Mouse (Mus musculus) hindbrain, embryonic 16.5 days (tissue): Measurements from ENCODE around the gene Sdr9c7. TPM values are rescaled to one million over a fixed set of nuclear protein-coding genes. Genes with fewer than 3 reads are reported as not detected.

ENCODE experiments used
- ATAC-seq: fragments of 200-750 bp; cut with Nextera tagmentation; 2 replicates; pipeline ENCODE4 v1.8.0; 2017; ENCODE audit warnings: moderate TSS enrichment, moderate library complexity
- H3K27ac ChIP-seq: fragments of 300-500 bp; sonication (generic); 2 replicates; pipeline ENCODE4 v1.5.1; 2014; ENCODE audit warnings: low read depth, mild to moderate bottlenecking, control low read depth, low read length, moderate library complexity
- H3K27me3 ChIP-seq: fragments of 300-500 bp; sonication (generic); replicated peaks from 2 replicates; pipeline ENCODE4 v1.6.1; 2014; ENCODE audit warnings: low read length; ENCODE audit not compliant: control insufficient read depth, insufficient read depth
- H3K36me3 ChIP-seq: fragments of 300-500 bp; sonication (generic); 2 replicates; pipeline ENCODE4 v1.6.1; 2014; ENCODE audit warnings: mild to moderate bottlenecking, low read length, moderate library complexity, mixed read lengths; ENCODE audit not compliant: control insufficient read depth, insufficient read depth
- H3K4me1 ChIP-seq: fragments of 300-500 bp; sonication (generic); 2 replicates; pipeline ENCODE4 v1.6.1; 2014; ENCODE audit warnings: low read depth, low read length; ENCODE audit not compliant: control insufficient read depth, insufficient read depth
- H3K4me2 ChIP-seq: fragments of 300-500 bp; sonication (generic); 2 replicates; pipeline ENCODE4 v1.6.1; 2014; ENCODE audit warnings: mild to moderate bottlenecking, low read length, control low read depth, moderate library complexity
- H3K4me3 ChIP-seq: fragments of 300-500 bp; sonication (generic); 2 replicates; pipeline ENCODE4 v1.5.1; 2014; ENCODE audit warnings: mild to moderate bottlenecking, low read length, control low read depth, moderate library complexity
- H3K9ac ChIP-seq: fragments of 300-500 bp; sonication (generic); 2 replicates; pipeline ENCODE4 v1.6.1; 2014; ENCODE audit warnings: low read depth, mild to moderate bottlenecking, control low read depth, low read length, moderate library complexity
- H3K9me3 ChIP-seq: fragments of 300-500 bp; sonication (generic); 2 replicates; pipeline ENCODE4 v1.6.1; 2014; ENCODE audit warnings: mild to moderate bottlenecking, low read length, moderate library complexity; ENCODE audit not compliant: control insufficient read depth
- WGBS: fragments of 180-500 bp; shearing (Covaris S2); extraction: QIAGEN DNeasy Blood & Tissue Kit; methylation state at CpG from one replicate; pipeline ENCODE4 v1.1.7; 2014; 5-methylcytosine and 5-hydroxymethylcytosine counted together
- polyA plus RNA-seq: library from polyadenylated mRNA; unstranded; fragments of >200 nt; fragmentation: Nextera tagmentation; extraction: Ambion mirVana; gene quantifications from 2 replicates; pipeline ENCODE4 v1.2.1, GENCODE M21; 2015

The Sdr9c7 gene
- polyA plus RNA-seq, result not detected in 2 replicates

DNA sequence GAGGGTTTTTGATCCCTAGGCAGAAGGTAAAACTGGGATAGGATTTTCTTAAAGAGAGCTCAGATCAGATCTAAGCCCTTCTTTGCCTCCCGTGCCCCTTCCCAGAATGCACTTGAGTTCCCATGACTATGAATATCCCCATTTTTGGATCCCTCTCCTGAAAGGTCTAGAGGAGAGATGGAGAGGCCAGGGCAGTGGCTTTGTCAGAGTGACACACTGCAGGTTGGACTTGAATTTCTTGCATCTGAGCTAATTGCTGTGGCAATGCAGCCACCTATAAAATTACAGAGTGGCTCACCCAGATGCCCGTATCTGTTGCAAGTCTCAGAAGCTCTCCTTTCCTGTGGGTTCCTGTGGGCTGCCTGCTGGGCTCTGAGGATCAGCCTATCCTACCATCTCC, at the start of gene Sdr9c7:
Gene Sdr9c7, plus strand, starts transcription at position 301 of the 400 bp plus-strand sequence.
- Histone ChIP-seq H3K4me2 (no peak within 1 kb of the TSS), H3K4me3 (no peak within 1 kb of the TSS), H3K9ac (no peak within 1 kb of the TSS), H3K4me1 (no peaks in the 10 kb centered on the region), H3K36me3 (no peaks in the 10 kb centered on the region), H3K9me3 (no peaks in the 10 kb centered on the region), H3K27ac (no peak within 1 kb of the TSS), H3K27me3 (no peaks in the 10 kb centered on the region)
- ATAC-seq, result no peak
- WGBS, result 91% methylated on average over 2 of the region's 2 CpGs

DNA sequence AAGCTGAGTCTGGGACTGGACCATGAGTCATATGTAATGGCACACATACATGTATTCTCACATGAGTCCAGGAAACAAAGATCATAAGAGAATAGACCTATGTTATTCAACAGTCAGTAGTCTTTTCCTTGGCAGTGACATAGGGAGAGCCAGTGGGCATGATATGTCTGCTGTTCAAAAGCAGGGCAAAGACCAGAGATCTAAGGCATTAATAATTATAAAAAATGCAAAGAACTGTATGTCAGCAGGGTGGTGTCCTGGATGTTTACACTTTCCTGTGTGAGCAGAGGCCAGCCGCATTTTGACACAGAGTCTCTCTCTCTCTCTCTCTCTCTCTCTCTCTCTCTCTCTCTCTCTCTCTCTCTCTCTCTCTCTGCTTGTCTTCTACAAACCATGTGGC, 48.7 kb upstream of the Sdr9c7 start, which contains the start of gene Rdh19:
Gene Rdh19, plus strand, starts transcription at position 301 of the 400 bp plus-strand sequence.
- 86% methylated on average over 1 of the region's 1 CpGs for WGBS
- Histone ChIP-seq H3K36me3 (no peaks in the 10 kb centered on the region), H3K9me3 (no peaks in the 10 kb centered on the region), H3K4me1 (no peaks in the 10 kb centered on the region), H3K27ac (no peak within 1 kb of the TSS), H3K27me3 (no peaks in the 10 kb centered on the region), H3K9ac (no peak within 1 kb of the TSS), H3K4me2 (no peak within 1 kb of the TSS), H3K4me3 (no peak within 1 kb of the TSS)
- no peak for ATAC-seq

DNA sequence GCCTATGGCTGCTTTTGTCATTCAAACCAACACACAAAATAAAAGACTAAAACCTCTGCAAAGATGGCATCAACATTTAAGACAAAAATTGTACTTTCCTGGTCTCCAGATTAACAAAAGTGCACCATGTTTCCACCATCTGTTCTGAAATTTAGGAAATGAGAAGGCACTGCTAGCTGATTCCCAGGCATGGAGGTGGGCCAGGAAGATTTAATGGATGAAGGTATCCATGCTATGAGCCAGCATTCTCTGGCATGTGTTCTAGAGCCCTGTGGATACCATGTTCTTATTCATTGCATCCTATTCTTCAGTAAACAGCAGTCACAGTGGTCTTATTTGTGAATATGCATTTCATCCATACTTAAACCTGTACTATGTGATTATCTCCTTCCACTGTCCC, 41.9 kb upstream of the Sdr9c7 start:
- H3K4me3 ChIP-seq, result no peak overlapping the region
- no peaks in the 10 kb centered on the region for H3K27me3 ChIP-seq
- no peak overlapping the region for H3K9ac ChIP-seq
- no peaks in the 10 kb centered on the region for H3K9me3 ChIP-seq
- H3K4me1 ChIP-seq, result no peaks in the 10 kb centered on the region
- no peaks in the 10 kb centered on the region for H3K36me3 ChIP-seq
- H3K4me2 ChIP-seq, result no peak overlapping the region
- no peak overlapping the region for H3K27ac ChIP-seq
- ATAC-seq, result no peak

DNA sequence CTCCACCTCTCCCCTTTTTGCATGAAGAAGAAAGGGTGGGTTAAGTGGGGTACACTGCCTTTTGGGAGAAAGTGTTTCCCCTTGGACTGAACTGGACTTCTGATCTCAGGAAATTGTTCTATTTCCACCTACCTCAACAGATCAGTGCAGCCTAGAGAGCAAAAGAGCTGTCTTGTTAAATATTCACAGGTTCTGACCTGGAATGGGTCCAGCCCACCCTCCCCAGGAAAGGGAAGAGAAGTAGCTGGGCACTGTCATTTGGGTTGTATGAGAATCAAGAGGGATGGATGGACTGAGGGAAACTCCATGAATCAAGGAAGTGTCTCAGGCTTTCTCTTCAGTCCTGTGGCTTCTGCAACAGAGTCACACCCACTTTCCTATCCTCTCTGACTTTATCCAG, 33.4 kb upstream of the Sdr9c7 start:
- no peaks in the 10 kb centered on the region for H3K36me3 ChIP-seq

DNA sequence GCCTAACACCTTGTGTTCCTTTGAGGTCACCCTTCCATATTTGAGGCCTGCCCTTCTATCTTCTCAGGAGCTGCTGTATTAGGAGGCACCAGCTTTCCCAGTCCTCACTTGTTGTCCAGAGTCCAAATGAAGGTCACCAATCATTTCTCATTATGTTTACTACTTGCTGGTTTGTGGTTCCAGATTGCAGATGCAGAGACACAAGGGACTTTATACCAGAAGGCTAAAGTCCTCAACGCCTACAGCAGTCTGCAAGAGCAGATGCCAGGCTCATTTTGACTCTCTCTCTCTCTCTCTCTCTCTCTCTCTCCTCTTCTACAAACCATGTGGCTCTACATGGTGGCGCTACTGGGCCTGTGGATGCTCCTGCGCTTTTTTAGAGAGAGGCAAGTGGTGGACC, 32.1 kb upstream of the Sdr9c7 start, which contains the start of gene Rdh16f2:
Gene Rdh16f2, plus strand, starts transcription at position 243 of the 400 bp plus-strand sequence.
- no peaks in the 10 kb centered on the region for H3K4me1 ChIP-seq
- no peak within 1 kb of the TSS for H3K4me2 ChIP-seq
- H3K9me3 ChIP-seq, result no peaks in the 10 kb centered on the region; the same call in 1 of the 2 replicates
- no peak within 1 kb of the TSS for H3K9ac ChIP-seq
- no peak within 1 kb of the TSS for H3K27ac ChIP-seq
- H3K36me3 ChIP-seq, result no peaks in the 10 kb centered on the region
- no peaks in the 10 kb centered on the region for H3K27me3 ChIP-seq
- no peak within 1 kb of the TSS for H3K4me3 ChIP-seq
- no peak for ATAC-seq
- 96% methylated on average over 3 of the region's 3 CpGs for WGBS

More for the DNA sequence above, 33.4 kb upstream of the Sdr9c7 start:
- no peak overlapping the region for H3K27ac ChIP-seq
- no peaks in the 10 kb centered on the region for H3K9me3 ChIP-seq
- no peak overlapping the region for H3K4me2 ChIP-seq
- H3K4me3 ChIP-seq, result no peak overlapping the region
- H3K27me3 ChIP-seq, result no peaks in the 10 kb centered on the region
- H3K9ac ChIP-seq, result no peak overlapping the region
- H3K4me1 ChIP-seq, result no peaks in the 10 kb centered on the region
- ATAC-seq, result no peak

DNA sequence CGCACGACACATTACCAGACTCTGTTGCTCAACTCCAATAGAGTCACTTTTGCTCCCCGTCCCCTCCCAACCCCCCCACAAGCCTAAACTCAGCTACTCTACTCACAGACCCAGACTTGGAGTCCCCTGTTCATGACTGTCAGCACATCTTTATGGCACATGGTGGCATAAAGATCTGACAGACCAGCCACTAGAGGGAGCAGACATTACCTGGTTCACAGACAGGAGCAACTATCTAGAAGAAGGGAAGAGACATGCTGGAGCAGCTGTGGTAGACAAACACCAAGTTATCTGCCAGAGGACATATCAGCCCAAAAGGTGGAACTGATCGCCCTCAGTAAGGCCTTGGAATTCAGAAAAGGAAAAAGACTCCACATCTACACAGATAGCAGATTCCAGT, 25.8 kb upstream of the Sdr9c7 start:
- Histone ChIP-seq H3K36me3 (no peaks in the 10 kb centered on the region), H3K9me3 (no peaks in the 10 kb centered on the region; the same call in 1 of the 2 replicates), H3K9ac (no peak overlapping the region), H3K4me1 (no peaks in the 10 kb centered on the region), H3K27ac (no peak overlapping the region), H3K27me3 (no peaks in the 10 kb centered on the region), H3K4me3 (no peak overlapping the region), H3K4me2 (no peak overlapping the region)
- no peak for ATAC-seq
- 72% methylated on average over 4 of the region's 4 CpGs for WGBS

DNA sequence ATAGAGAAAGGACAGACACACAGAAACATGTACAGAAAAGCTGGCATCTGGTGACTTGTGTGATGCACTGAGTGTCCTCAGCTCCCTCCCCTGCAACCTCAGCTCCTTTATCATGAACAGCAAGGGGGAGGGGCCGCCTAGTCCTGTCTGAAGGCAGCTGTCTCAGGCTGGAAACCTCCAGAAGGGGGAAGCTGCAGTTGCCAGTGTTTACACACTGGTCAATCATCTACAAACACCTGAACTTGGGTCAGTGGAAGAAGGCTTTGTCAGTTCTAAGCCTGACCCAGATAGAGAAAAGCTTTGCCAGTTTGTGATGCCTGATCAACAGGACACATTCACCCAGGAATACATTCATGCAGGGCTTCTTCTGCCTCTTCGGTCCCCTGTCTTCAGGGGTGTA, 20.6 kb upstream of the Sdr9c7 start:
- H3K27ac ChIP-seq, result no peak overlapping the region
- H3K27me3 ChIP-seq, result no peaks in the 10 kb centered on the region
- no peaks in the 10 kb centered on the region for H3K36me3 ChIP-seq
- H3K4me3 ChIP-seq, result no peak overlapping the region
- no peak overlapping the region for H3K4me2 ChIP-seq
- H3K9me3 ChIP-seq, result no peaks in the 10 kb centered on the region
- ATAC-seq, result no peak
- 54% methylated on average over 2 of the region's 2 CpGs for WGBS
- no peak overlapping the region for H3K9ac ChIP-seq
- no peaks in the 10 kb centered on the region for H3K4me1 ChIP-seq

DNA sequence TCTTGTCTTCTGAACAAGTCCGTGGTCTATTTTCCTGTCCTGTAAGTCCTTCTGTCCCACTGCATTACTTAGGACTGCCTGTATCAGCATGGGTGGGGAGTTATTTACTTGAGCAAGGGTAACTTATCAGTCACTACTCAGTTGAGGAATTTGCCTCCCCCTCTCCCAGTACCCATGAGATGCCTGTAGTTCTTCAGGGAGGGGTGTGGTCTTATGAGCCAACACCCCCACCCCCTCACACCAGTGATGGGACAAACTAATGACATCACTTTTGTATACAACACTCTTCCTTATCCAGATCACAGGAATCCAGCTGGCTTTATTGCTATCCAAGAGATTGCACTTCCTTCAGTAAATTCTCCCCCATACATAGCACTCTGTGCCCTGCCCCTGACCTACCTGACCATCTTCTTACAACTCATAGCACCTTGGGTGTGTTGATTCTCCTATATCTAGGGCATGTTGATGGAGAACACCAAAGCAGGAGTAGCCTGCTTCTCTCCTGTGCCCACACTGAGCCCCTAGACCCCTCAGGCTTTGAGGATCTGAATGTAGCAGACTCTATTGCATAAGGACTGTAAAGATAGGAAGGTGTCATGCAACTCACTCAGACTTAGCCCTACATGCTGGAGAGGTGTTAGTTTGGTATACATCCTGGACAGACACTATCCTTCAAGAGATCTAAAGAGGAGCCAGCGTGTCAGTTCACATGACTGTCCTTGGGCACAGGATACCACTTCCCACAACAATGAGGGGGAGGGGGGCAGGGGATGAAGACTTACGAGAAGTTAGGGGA, 19.9 kb upstream of the Sdr9c7 start:
- H3K27me3 ChIP-seq, result no peaks in the 10 kb centered on the region
- H3K36me3 ChIP-seq, result no peaks in the 10 kb centered on the region
- H3K9me3 ChIP-seq, result no peaks in the 10 kb centered on the region
- H3K4me3 ChIP-seq, result no peak overlapping the region
- WGBS, result 77% methylated on average over 3 of the region's 3 CpGs
- H3K27ac ChIP-seq, result no peak overlapping the region
- no peak overlapping the region for H3K4me2 ChIP-seq
- no peak overlapping the region for H3K9ac ChIP-seq
- H3K4me1 ChIP-seq, result no peaks in the 10 kb centered on the region
- no peak for ATAC-seq

DNA sequence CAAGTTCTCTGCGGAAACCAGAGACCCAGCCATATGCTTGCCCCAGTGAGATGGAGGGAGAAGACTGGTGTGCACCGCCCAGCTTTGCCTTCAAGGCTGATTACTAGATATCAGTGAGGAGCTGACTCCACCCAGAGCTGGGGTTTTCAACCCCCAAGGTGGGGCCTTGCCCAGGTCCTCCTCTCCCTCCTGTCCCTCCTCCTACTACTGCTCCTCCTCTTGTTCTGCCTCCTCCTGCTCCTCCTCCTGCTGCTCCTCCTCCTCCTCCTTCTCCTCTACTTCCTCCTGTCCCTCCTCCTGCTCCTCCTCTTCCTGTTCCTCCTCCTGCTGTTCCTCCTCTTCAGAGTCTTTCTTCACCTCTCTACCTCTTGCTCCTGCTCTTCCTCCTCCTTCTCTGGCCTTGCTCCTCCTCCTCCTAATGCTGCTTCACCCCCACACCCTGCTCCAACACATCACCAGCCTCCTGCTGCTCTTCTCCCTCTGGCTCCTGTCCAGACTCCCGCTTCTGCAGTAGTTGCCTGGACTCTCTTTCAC, 19.1 kb upstream of the Sdr9c7 start:
- no peak overlapping the region for H3K4me2 ChIP-seq
- no peaks in the 10 kb centered on the region for H3K36me3 ChIP-seq
- no peaks in the 10 kb centered on the region for H3K4me1 ChIP-seq
- 83% methylated on average over 3 of the region's 3 CpGs for WGBS
- H3K9me3 ChIP-seq, result no peaks in the 10 kb centered on the region
- H3K4me3 ChIP-seq, result no peak overlapping the region
- ATAC-seq, result no peak
- H3K9ac ChIP-seq, result no peak overlapping the region
- no peak overlapping the region for H3K27ac ChIP-seq
- H3K27me3 ChIP-seq, result no peaks in the 10 kb centered on the region
